Mouse (Mus musculus) adrenal gland, postnatal 4 days (tissue): ENCODE measurements at regions not wholly inside any gene's neighbourhood (a gene's known extent, or its start where the extent isn't known, plus 50 kb on each side); places are given as distances from the start of the nearest gene placed in this dataset.
A peak's percentile ranks its signal among the peaks of the same experiment; 100 is the strongest.

ENCODE experiments used
- DNase-seq, 2 experiments: peaks; one replicate each; pipeline ENCODE4 v3.0.0; 2021 to 2022; ENCODE audit warnings: low spot score in 2 of 2, mixed read lengths in 2 of 2

GRCm38 (mm10) chr4:152870046-152870445, 392.4 kb upstream of the Kcnab2 start:
- DNase-seq: no peak

GRCm38 (mm10) chr4:152865894-152866293, 388.2 kb upstream of the Kcnab2 start:
- DNase-seq: no peak

DNA sequence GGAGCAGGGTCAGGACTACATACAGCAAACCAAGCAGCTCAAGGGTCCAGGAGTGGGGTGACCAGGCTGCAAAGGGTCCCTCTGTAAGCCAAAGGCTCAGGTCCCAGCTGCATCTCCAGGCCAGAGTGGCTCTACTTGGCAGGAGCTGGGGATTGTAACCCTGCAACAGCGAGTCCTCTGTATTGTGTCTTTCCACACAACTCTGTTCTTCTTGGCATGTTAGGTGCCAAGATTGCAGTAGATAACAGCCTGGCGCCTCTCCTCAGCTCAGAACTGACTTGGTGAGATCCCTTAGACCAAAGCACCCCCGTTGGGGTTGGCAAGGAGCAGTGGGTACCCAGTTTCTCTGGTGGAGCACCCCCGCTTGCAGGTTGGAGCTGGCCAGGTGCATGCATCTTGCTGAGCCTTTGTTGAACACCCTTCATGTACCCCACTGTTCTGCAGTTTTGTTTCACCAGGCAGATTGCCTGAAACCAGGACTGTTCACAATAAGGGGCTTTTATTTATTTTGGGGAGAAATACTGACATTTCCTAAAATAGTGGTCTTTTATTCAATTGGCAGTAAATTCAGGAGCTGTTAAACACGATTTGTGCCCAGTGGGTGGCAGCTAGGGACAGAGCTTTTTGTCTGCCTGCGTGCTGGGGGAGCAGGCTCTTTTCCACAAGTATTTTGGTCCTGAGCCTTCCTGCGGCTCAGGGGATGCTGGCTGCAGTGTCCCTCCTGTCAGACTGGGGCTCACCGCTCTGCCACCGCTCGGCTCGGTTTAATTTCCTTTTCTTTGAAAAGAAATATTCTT, 385.3 kb upstream of the Kcnab2 start:
- no peak for DNase-seq

GRCm38 (mm10) chr4:152859161-152859560, 381.5 kb upstream of the Kcnab2 start:
- DNase-seq: no peak

DNA sequence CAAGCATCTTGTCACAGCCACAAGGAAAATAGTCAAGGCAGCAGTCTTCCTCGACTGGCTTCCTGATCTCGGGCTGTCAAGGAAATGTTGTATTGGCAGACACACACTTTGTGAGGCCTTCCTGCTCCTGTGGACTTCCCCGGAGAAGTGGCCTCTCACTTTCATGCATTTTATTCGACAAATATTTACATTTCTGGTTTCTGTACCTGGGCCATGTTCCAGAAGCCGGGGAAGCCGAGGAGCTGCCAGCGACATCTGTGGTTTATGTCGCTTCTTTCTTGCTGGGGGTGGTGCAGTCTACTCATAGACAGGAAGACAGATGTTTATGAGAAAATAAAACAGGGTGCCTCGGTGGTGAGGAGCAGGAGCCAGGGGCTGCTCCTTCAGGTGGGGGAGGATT, 372.5 kb upstream of the Kcnab2 start:
- DNase-seq: no peak

- no peak for DNase-seq
Measured at GRCm38 (mm10) chr4:152836080-152836479, 358.4 kb upstream of the Kcnab2 start.

- DNase-seq: no peak
Measured at GRCm38 (mm10) chr4:152834421-152835110, 356.9 kb upstream of the Kcnab2 start.

GRCm38 (mm10) chr4:152833411-152834310, 356.0 kb upstream of the Kcnab2 start:
- no peak for DNase-seq

GRCm38 (mm10) chr4:152832757-152833363, 355.2 kb upstream of the Kcnab2 start:
- no peak for DNase-seq

DNA sequence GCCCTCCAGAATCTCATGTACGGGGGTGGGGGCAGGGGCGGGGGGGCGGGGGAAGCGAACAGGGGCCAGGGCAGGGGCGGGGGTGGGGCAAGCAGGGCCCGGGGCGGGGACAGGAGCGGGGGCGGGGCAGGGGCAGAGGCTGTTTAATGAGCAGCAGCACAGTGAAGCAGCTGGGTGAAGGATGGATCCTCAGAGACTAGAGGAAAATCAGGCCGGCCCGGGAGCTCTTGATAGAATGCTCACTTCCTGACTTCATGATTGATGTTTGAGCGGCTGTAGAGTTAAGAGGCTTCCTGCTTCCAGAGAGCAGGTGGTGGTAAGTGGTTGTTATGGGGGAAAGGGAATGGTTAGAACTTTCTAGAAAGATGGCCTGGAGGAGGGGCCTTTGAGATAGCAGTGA, 347.5 kb upstream of the Kcnab2 start:
- no peak for DNase-seq

GRCm38 (mm10) chr4:152816139-152816757, 338.6 kb upstream of the Kcnab2 start:
- no peak for DNase-seq

DNA sequence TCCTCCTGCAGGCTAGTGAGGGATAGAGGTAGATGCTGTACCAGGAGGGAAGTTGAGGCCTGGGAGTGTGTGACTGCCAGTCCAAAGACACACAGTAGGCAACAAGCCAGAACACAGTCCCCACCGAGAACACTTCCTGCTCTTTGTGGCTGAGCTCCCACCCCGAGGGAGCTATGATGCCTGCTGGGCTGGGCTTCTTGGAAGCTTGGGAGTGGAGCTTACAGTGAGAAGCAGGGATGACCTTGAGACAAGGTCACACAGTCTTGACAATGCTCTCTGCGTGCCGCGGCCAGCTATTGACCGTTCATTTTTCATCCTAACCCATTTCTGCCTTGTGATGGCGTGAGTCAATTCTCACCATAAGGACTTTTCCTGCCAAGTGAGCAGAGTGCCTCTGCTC, 328.9 kb upstream of the Kcnab2 start:
- DNase-seq: no peak

DNA sequence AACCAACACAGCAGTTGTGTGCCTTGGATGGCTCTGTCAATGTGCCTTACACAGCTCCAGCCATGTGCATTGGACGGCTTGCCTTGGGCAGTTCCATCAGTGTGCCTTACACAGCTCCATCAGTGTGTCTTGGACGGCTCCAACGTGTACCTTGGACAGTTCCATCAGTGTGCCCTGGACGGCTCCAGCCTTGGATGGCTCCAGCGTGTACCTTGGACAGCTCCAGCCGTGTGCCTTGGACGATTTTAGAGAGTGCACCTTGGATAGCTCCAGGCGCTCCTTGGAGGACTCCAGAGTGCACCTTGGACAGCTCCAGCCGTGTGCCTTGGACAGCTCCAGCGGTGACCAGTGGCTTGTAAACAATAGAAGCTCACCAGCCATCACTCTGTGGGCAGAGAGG, 321.7 kb upstream of the Kcnab2 start:
- DNase-seq: peak; percentile 21 to 44

DNA sequence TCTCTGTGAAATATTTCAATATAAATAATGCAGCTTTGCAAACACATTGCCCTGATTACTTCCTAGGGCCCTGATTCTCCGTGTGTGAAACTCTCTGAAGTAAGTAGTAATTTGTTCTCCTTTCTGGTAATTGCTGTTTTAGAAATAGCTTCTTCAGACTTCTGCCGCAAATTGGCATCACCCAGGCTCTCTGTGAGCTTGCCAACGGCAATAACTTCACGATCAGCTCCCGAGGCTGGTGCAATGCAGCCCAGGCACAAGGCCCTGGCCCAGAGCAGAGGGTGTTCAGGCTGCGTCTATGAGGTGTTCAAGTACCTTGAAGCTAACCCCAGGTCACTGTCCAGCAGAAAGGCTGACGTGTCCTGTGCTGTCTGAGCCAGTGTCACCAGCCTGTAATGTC, 310.8 kb upstream of the Kcnab2 start:
- DNase-seq: no peak

DNA sequence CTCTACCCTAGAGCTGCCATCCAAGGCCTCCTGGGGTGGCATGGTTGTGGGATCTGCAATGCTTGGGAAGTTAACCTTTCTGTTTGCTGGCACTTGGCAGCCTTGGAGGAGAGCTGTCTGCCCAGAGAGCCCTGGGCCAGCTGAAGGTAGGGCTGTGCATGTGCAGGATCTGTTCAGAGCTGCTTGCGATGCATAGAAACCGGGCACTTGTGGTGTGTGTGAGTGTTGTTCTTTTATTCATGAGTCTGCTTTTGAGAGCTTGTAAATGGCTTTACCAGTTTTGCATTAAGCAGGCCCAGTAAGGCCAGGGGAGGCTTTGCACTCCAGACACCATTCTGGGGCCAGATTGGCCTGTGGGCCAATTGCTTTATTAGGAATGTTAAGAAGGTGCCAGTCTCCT, 307.3 kb upstream of the Kcnab2 start:
- no peak for DNase-seq

- DNase-seq: no peak
Measured at GRCm38 (mm10) chr4:152779526-152779925, 301.9 kb upstream of the Kcnab2 start.

DNA sequence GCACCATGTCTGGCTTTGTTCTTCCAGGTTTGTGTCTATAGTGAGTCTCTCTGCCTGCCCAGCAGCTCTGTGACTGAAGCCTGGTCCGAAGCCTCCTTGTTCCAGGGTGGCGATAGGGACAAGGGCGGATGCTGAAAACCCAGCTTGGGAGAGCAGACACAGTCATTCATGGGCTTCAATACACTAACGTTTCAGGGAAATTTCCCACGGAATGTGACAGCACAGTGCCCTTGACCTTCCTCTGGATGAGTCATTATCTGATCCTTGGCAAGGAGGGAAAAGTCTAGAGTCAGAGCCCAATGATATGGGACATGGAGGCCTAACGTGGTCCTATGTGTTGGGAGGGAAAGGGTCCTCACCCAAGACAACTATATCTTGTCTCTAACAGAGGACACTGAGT, 298.1 kb upstream of the Kcnab2 start:
- DNase-seq: no peak

DNA sequence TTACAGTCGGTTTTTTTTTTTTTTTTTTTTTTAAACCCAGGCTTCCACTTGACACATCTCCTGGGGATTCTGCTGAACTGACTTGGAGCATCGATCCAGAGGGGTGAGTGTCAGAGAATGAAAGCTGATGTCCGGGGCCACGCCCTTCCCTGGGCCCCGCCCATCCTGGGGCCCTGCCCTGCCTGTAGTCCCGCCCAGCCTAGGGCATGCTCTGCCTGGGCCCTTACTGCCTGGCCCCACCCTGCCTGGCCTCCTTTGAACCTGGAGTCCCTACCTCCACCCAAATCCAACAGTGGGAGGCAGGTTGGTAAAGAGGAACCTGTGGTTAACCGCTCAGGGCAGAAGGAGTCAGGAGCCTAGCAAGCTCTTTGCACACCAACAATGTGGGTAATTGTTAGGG, 293.7 kb upstream of the Kcnab2 start:
- no peak for DNase-seq

DNA sequence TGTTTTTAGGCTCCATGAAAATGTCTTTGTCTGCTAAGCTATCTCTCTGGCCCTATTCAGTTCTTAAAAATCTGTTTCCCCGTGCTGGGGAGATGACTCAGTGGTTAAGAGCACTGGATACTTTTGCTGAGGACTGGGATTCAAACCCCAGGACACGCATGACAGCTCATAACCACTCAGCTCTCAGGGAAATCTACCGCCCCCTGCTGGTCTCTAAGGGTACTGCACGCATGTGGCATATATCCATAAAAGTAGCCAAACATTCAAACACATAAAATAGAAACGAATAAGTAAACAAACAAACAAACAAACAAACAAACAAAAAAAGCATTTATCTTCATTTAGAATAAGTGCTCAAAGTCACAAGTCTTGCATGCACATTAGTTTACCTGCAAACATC, 289.7 kb upstream of the Kcnab2 start:
- no peak for DNase-seq

DNA sequence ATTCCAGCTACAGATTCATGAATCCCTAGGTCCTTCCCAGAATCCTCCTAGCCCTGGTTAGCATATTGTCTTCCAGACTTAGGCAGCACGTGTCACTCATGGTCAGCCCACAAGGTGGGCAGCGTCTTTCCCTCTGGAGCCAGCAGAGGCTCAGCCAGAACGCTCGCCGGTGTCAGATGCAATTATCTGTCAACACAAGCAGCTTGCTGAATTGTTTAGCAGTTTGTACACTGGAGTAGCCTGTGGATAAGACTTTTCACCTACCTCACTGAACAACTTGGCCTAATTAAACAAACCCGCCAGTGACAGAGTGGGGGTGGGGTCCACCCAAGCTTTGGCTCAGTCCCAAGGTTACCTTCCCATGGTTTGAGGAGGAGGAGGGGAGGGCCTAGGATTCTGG, 285.4 kb upstream of the Kcnab2 start:
- no peak for DNase-seq

GRCm38 (mm10) chr4:152762576-152762975, 284.9 kb upstream of the Kcnab2 start:
- no peak for DNase-seq
